Mouse (Mus musculus) limb, embryonic 13.5 days (tissue): ENCODE measurements at regions not wholly inside any gene's neighbourhood (a gene's known extent, or its start where the extent isn't known, plus 50 kb on each side); places are given as distances from the start of the nearest gene placed in this dataset.
"Not testable (repeated sequence)": the region's sequence is repeated elsewhere in the genome, so short reads cannot be mapped to it uniquely, and the experiment has no call there.

Source experiments
- ATAC-seq: fragments of 200-750 bp; cut with Nextera tagmentation; 2 replicates; pipeline ENCODE4 v1.8.0; 2017; ENCODE audit warnings: low read depth, moderate number of reproducible peaks, moderate TSS enrichment; ENCODE audit not compliant: low FRiP score
- H3K27ac ChIP-seq: fragments of 300-500 bp; sonication (generic); 2 replicates; pipeline ENCODE4 v1.5.1; 2015; ENCODE audit warnings: inconsistent platforms, mild to moderate bottlenecking, moderate library complexity
- H3K27me3 ChIP-seq: fragments of 300-500 bp; sonication (generic); 2 replicates; pipeline ENCODE4 v1.6.1; 2015; ENCODE audit warnings: mild to moderate bottlenecking, inconsistent platforms
- H3K36me3 ChIP-seq: fragments of 300-500 bp; sonication (generic); 2 replicates; pipeline ENCODE4 v1.6.1; 2015; ENCODE audit warnings: inconsistent platforms, mild to moderate bottlenecking, moderate library complexity
- H3K4me1 ChIP-seq: fragments of 300-500 bp; sonication (generic); 2 replicates; pipeline ENCODE4 v1.6.1; 2015; ENCODE audit warnings: inconsistent platforms
- H3K4me2 ChIP-seq: fragments of 300-500 bp; sonication (generic); replicated peaks from 2 replicates; pipeline ENCODE4 v1.6.1; 2015; ENCODE audit warnings: inconsistent platforms, mild to moderate bottlenecking, moderate library complexity
- H3K4me3 ChIP-seq: fragments of 300-500 bp; sonication (generic); 2 replicates; pipeline ENCODE4 v1.5.1; 2015; ENCODE audit warnings: moderate library complexity, mild to moderate bottlenecking, inconsistent platforms
- H3K9ac ChIP-seq: fragments of 300-500 bp; sonication (generic); 2 replicates; pipeline ENCODE4 v1.6.1; 2015; ENCODE audit warnings: mild to moderate bottlenecking, inconsistent platforms
- H3K9me3 ChIP-seq: fragments of 300-500 bp; sonication (generic); 2 replicates; pipeline ENCODE4 v1.6.1; 2016; ENCODE audit warnings: inconsistent platforms
- WGBS: fragments of 180-500 bp; shearing (Covaris S2); methylation state at CpG from one replicate; pipeline ENCODE4 v1.1.7; 2015; 5-methylcytosine and 5-hydroxymethylcytosine counted together

GRCm38 (mm10) chr13:12671011-12671410, 105.3 kb downstream of the Ero1lb start:
- not testable (repeated sequence) for H3K27ac ChIP-seq, ATAC-seq, H3K9ac ChIP-seq, H3K9me3 ChIP-seq, H3K36me3 ChIP-seq, H3K4me2 ChIP-seq, H3K4me1 ChIP-seq, H3K4me3 ChIP-seq, H3K27me3 ChIP-seq
- WGBS = 79% methylated on average over 2 of the region's 2 CpGs

- H3K4me1 ChIP-seq, H3K4me2 ChIP-seq, H3K9ac ChIP-seq, ATAC-seq, H3K27me3 ChIP-seq, H3K36me3 ChIP-seq, H3K4me3 ChIP-seq, H3K27ac ChIP-seq, H3K9me3 ChIP-seq: not testable (repeated sequence)
- no CpG with 5 or more reads among the region's 7 CpGs for WGBS
These were observed 103.1 kb downstream of the Ero1lb start for GRCm38 (mm10) chr13:12668742-12669141.

GRCm38 (mm10) chr13:12667727-12668665, 102.3 kb downstream of the Ero1lb start:
- H3K27me3 ChIP-seq, ATAC-seq, H3K9ac ChIP-seq, H3K36me3 ChIP-seq, H3K9me3 ChIP-seq, H3K4me2 ChIP-seq, H3K4me1 ChIP-seq, H3K4me3 ChIP-seq, H3K27ac ChIP-seq: not testable (repeated sequence)
- WGBS = 88% methylated on average over 9 of the region's 9 CpGs

- H3K4me2 ChIP-seq, H3K4me1 ChIP-seq, H3K27me3 ChIP-seq, H3K4me3 ChIP-seq, H3K9me3 ChIP-seq, H3K27ac ChIP-seq, H3K36me3 ChIP-seq, H3K9ac ChIP-seq, ATAC-seq: not testable (repeated sequence)
- 68% methylated on average over 3 of the region's 3 CpGs for WGBS
These were observed 100.4 kb downstream of the Ero1lb start for GRCm38 (mm10) chr13:12666050-12666449.
